Mouse (Mus musculus) heart, adult 9 months (tissue): ENCODE measurements around the gene Cc2d2b.

ENCODE experiments used
- DNase-seq, 2 experiments: peaks; one replicate each; pipeline ENCODE4 v3.0.0; 2022; ENCODE audit warnings: low spot score in 2 of 2

The Cc2d2b gene

GRCm38 (mm10) chr19:40748559-40748958, at the start of gene Cc2d2b:
Cc2d2b (plus strand) TSS chr19:40748753.
- DNase-seq, result no peak

- no peak for DNase-seq
Observed at GRCm38 (mm10) chr19:40699816-40700215, 48.7 kb upstream of the Cc2d2b start.

GRCm38 (mm10) chr19:40702406-40702805, 46.1 kb upstream of the Cc2d2b start:
- peak in 1 of 2 experiments; percentile 31 for DNase-seq

GRCm38 (mm10) chr19:40712889-40713628, 35.5 kb upstream of the Cc2d2b start:
- no peak for DNase-seq

- no peak for DNase-seq
Observed at GRCm38 (mm10) chr19:40714700-40715099, 33.9 kb upstream of the Cc2d2b start.

GRCm38 (mm10) chr19:40716981-40717380, 31.6 kb upstream of the Cc2d2b start:
- peak in 1 of 2 experiments; percentile 28 for DNase-seq

GRCm38 (mm10) chr19:40719439-40720105, 29.0 kb upstream of the Cc2d2b start:
- no peak for DNase-seq

GRCm38 (mm10) chr19:40720381-40720780, 28.2 kb upstream of the Cc2d2b start:
- no peak for DNase-seq

GRCm38 (mm10) chr19:40722137-40723038, 26.2 kb upstream of the Cc2d2b start:
- peak; percentile 30 to 56 for DNase-seq

GRCm38 (mm10) chr19:40723516-40723915, 25.0 kb upstream of the Cc2d2b start:
- no peak for DNase-seq

GRCm38 (mm10) chr19:40726148-40726547, 22.4 kb upstream of the Cc2d2b start:
- peak; percentile 40 to 73 for DNase-seq

GRCm38 (mm10) chr19:40726614-40727013, 21.9 kb upstream of the Cc2d2b start:
- no peak for DNase-seq

- DNase-seq, result no peak
Observed at GRCm38 (mm10) chr19:40728213-40728612, 20.3 kb upstream of the Cc2d2b start.

- DNase-seq, result peak in 1 of 2 experiments; percentile 37
Observed at GRCm38 (mm10) chr19:40728732-40729420, 19.7 kb upstream of the Cc2d2b start.

GRCm38 (mm10) chr19:40733409-40733808, 15.1 kb upstream of the Cc2d2b start:
- DNase-seq, result no peak

GRCm38 (mm10) chr19:40733849-40734248, 14.7 kb upstream of the Cc2d2b start:
- no peak for DNase-seq

- DNase-seq, result peak; percentile 60 to 61
Observed at GRCm38 (mm10) chr19:40736680-40737512, 11.7 kb upstream of the Cc2d2b start.

- no peak for DNase-seq
Observed at GRCm38 (mm10) chr19:40737613-40738012, 10.9 kb upstream of the Cc2d2b start.

GRCm38 (mm10) chr19:40738683-40739324, 9.7 kb upstream of the Cc2d2b start:
- DNase-seq, result no peak

GRCm38 (mm10) chr19:40746603-40747002, 1.9 kb upstream of the Cc2d2b start:
- DNase-seq, result no peak
